ENCODE assay signal across 13 mouse cellular contexts in genomic region chr5:39110336-39110735, GRCm38 (mm10).
"Had no signal": no experiment of that assay in that cellular context is flagged by ENCODE, and none has a peak within 500 bp of the region (broad histone marks: within the 10 kb centered on the region; RNA-seq: fewer than 3 reads in every experiment).

No protein-coding gene starts in this region.

- DNase-seq: gastrocnemius, postnatal 14 days; gastrocnemius, postnatal 36 days; heart, adult 18-20 months; heart, postnatal 14 days; heart, postnatal 36 days; kidney, adult 11 months; kidney, adult 2 months; kidney, adult 9 months; kidney, postnatal 14 days; kidney, postnatal 36 days; layer of hippocampus, adult 9-11 months; layer of hippocampus, postnatal 36 days; left cerebral cortex, postnatal 4 days had no signal
